Mouse (Mus musculus): ENCODE measurements at regions not wholly inside any gene's neighbourhood (a gene's known extent, or its start where the extent isn't known, plus 50 kb on each side); places are given as distances from the start of the nearest gene placed in this dataset.

- no peak for TF ChIP-seq CTCF (IDR thresholded peaks at IDR 0.05; ENCODE audit: low read depth)
- TF ChIP-seq EP300 (IDR thresholded peaks at IDR 0.05; ENCODE audit: low read depth) = no peak
Measured at GRCm38 (mm10) chr9:41575826-41576225, 414.3 kb upstream of the Ubash3b start.

Measured in liver, embryonic 14.5 days (tissue).